Mouse (Mus musculus): ENCODE results near the gene Hsbp1. TPM values are rescaled to one million over a fixed set of nuclear protein-coding genes. Genes with fewer than 3 reads are reported as not detected.
"Not testable (repeated sequence)": the region's sequence is repeated elsewhere in the genome, so short reads cannot be mapped to it uniquely, and the experiment has no call there.

Hsbp1 gene
- 451 and 498 TPM in 2 replicates for polyA plus RNA-seq (2012; rRNA removed)

- Histone ChIP-seq H3K27ac (ENCODE audit: insufficient read depth, low read length) (no peak within 1 kb of the TSS), H3K4me3 (ENCODE audit: insufficient read depth, low read length) (peak within 1 kb of the TSS; percentile 42), H3K4me1 (ENCODE audit: control insufficient read depth, insufficient read depth, low read length) (no peaks in the 10 kb centered on the region)
- TF ChIP-seq CTCF (IDR thresholded peaks at IDR 0.05; ENCODE audit: extremely low read depth, insufficient read depth, low read length), result no peak
- peak; percentile 74 for TF ChIP-seq POLR2A (IDR thresholded peaks at IDR 0.05; ENCODE audit: extremely low read depth, insufficient read depth, low read length)
These were observed at the start of gene Hsbp1 for GRCm38 (mm10) chr8:119344190-119344856. Gene Hsbp1, plus strand, starts transcription at chr8:119344488.

- TF ChIP-seq POLR2A (IDR thresholded peaks at IDR 0.05; ENCODE audit: extremely low read depth, insufficient read depth, low read length) (no peak), CTCF (IDR thresholded peaks at IDR 0.05; ENCODE audit: extremely low read depth, insufficient read depth, low read length) (no peak)
- Histone ChIP-seq H3K27ac (ENCODE audit: insufficient read depth, low read length) (no peak overlapping the region), H3K4me3 (ENCODE audit: insufficient read depth, low read length) (no peak overlapping the region), H3K4me1 (ENCODE audit: control insufficient read depth, insufficient read depth, low read length) (no peaks in the 10 kb centered on the region)
These were observed 48.8 kb upstream of the Hsbp1 start for GRCm38 (mm10) chr8:119295477-119295876.

DNA sequence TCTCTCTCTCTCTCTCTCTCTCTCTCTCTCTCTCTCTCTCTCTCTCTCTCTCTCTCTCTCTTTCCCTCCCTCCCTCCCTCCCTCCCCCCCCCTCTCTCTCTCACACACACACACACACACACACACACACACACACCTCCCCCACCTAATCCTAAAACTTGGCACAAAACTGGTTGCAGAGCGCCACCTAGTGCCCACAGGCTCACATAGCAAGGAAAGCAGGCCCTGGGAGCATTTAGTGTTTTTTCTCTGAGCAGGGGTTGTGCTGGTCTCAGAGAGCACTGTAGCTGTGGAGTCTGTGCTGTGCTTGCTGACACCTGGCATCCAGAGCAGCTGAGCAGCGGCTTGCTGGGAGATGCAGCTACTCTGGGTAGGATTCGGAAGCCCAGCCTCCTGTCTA lies 46.5 kb upstream of the Hsbp1 start:
- H3K4me3 ChIP-seq (ENCODE audit: insufficient read depth, low read length); H3K4me1 ChIP-seq (ENCODE audit: control insufficient read depth, insufficient read depth, low read length); H3K27ac ChIP-seq (ENCODE audit: insufficient read depth, low read length): not testable (repeated sequence)
- peak; percentile 83 for TF ChIP-seq CTCF (IDR thresholded peaks at IDR 0.05; ENCODE audit: extremely low read depth, insufficient read depth, low read length)

GRCm38 (mm10) chr8:119300335-119300734 lies 44.0 kb upstream of the Hsbp1 start:
- TF ChIP-seq POLR2A (IDR thresholded peaks at IDR 0.05; ENCODE audit: extremely low read depth, insufficient read depth, low read length), result no peak
- TF ChIP-seq CTCF (IDR thresholded peaks at IDR 0.05; ENCODE audit: extremely low read depth, insufficient read depth, low read length), result 0 out of 2 replicates have a peak, but pooled peaks have one; percentile 0
- Histone ChIP-seq H3K4me3 (ENCODE audit: insufficient read depth, low read length) (no peak overlapping the region), H3K27ac (ENCODE audit: insufficient read depth, low read length) (no peak overlapping the region), H3K4me1 (ENCODE audit: control insufficient read depth, insufficient read depth, low read length) (no peaks in the 10 kb centered on the region)

GRCm38 (mm10) chr8:119304196-119304595 lies 40.1 kb upstream of the Hsbp1 start:
- H3K4me1 ChIP-seq (ENCODE audit: control insufficient read depth, insufficient read depth, low read length), result no peaks in the 10 kb centered on the region
- no peak for TF ChIP-seq POLR2A (IDR thresholded peaks at IDR 0.05; ENCODE audit: extremely low read depth, insufficient read depth, low read length)
- no peak for TF ChIP-seq CTCF (IDR thresholded peaks at IDR 0.05; ENCODE audit: extremely low read depth, insufficient read depth, low read length)
- H3K27ac ChIP-seq (ENCODE audit: insufficient read depth, low read length), result no peak overlapping the region
- H3K4me3 ChIP-seq (ENCODE audit: insufficient read depth, low read length), result no peak overlapping the region

DNA sequence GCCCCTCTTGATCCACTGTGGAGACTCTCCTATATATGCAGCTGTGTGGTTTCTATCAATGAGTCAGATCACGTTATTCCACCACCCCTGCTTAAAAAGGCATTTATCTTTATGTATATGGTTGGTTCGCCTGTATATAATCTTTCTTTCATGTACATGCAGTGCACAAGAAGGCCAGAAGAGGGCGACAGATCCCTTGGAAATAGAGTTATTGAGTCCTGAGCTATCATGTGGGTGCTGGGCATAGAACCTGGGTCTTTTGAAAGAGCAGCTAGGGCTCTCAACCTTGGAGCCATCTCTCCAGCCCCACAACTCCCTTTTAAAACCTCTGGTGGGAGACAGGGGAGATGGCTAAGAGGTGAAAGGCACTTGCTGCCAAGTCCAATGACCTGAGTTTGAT lies 32.9 kb upstream of the Hsbp1 start:
- Histone ChIP-seq H3K4me3 (ENCODE audit: insufficient read depth, low read length) (no peak overlapping the region), H3K4me1 (ENCODE audit: control insufficient read depth, insufficient read depth, low read length) (peaks cover 2% of the 10 kb centered on the region; the same call in 1 of the 2 replicates), H3K27ac (ENCODE audit: insufficient read depth, low read length) (no peak overlapping the region)
- no peak for TF ChIP-seq POLR2A (IDR thresholded peaks at IDR 0.05; ENCODE audit: extremely low read depth, insufficient read depth, low read length)
- peak; percentile 25; the same call in 1 of the 2 replicates for TF ChIP-seq CTCF (IDR thresholded peaks at IDR 0.05; ENCODE audit: extremely low read depth, insufficient read depth, low read length)

DNA sequence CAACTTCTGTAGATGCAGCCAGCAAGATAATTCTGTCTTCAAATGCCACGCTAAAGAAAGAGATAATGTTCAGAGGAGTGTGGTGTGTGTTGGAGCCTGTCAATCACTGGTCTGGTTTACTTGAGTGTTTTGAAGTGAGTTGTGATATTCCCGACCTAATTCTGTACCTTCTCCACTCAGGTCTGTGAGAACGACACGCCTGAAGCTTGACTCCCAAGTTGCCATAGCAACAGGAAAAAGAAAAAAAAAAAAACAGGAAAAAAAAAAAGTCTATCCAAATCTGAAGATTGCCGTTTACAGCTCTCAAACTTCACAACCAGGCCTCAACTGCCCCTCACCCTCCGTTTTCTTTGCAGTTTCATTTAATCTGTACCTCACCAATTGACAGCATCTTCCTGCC lies 21.1 kb upstream of the Hsbp1 start:
- no peak for TF ChIP-seq POLR2A (IDR thresholded peaks at IDR 0.05; ENCODE audit: extremely low read depth, insufficient read depth, low read length)
- TF ChIP-seq CTCF (IDR thresholded peaks at IDR 0.05; ENCODE audit: extremely low read depth, insufficient read depth, low read length), result no peak

DNA sequence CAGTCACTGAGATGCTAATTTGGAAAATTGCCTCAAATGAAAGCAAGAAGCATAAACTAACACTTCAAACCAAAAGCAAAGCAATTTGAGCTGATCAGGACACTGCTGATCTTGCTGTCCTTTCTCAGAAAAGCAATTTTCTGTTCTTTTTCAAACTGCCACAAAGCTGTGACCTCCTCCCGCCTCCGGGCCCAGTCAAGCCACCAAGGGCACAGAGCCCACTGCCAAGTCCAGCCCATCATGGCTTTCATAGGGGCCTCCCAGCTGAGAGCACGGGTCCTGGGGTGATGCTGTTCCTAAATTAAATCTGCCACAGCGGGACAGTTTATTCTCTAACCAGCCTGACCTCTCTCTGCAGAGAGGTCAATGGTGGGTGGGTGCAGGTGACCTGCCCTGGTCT lies 4.7 kb upstream of the Hsbp1 start:
- Histone ChIP-seq H3K4me3 (ENCODE audit: insufficient read depth, low read length) (no peak overlapping the region), H3K4me1 (ENCODE audit: control insufficient read depth, insufficient read depth, low read length) (no peaks in the 10 kb centered on the region), H3K27ac (ENCODE audit: insufficient read depth, low read length) (no peak overlapping the region)
- TF ChIP-seq POLR2A (IDR thresholded peaks at IDR 0.05; ENCODE audit: extremely low read depth, insufficient read depth, low read length), result no peak

More for the DNA sequence above, 21.1 kb upstream of the Hsbp1 start:
- no peaks in the 10 kb centered on the region; the same call in 1 of the 2 replicates for H3K4me1 ChIP-seq (ENCODE audit: control insufficient read depth, insufficient read depth, low read length)
- H3K27ac ChIP-seq (ENCODE audit: insufficient read depth, low read length), result no peak overlapping the region
- no peak overlapping the region for H3K4me3 ChIP-seq (ENCODE audit: insufficient read depth, low read length)

DNA sequence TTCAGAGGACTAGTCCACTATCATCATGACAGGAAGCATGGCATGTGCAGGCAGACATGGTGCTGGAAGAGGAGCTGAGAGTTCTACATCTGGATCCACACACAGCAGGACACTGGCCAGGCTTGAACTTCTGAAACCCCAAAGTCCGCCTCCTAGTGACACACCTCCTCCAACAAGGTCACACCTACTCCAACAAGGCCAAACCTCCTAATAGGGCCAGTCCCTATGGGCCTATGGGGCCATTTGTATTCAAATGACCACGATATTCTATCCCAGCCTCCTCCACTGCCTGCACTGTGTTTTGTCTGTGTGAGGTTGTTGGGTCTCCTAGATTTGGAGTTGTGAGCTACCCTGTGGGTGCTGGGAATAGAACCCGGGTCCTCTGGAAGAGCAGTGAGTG lies 682 bp upstream of the Hsbp1 start:
- H3K4me1 ChIP-seq (ENCODE audit: control insufficient read depth, insufficient read depth, low read length), result no peaks in the 10 kb centered on the region
- no peak for TF ChIP-seq POLR2A (IDR thresholded peaks at IDR 0.05; ENCODE audit: extremely low read depth, insufficient read depth, low read length)
- TF ChIP-seq CTCF (IDR thresholded peaks at IDR 0.05; ENCODE audit: extremely low read depth, insufficient read depth, low read length), result no peak
- H3K4me3 ChIP-seq (ENCODE audit: insufficient read depth, low read length), result 0 out of 2 replicates have a peak overlapping the region, but pooled peaks have one; percentile 42
- no peak overlapping the region for H3K27ac ChIP-seq (ENCODE audit: insufficient read depth, low read length)

- Histone ChIP-seq H3K4me3 (ENCODE audit: insufficient read depth, low read length) (peak overlapping the region; percentile 42), H3K27ac (ENCODE audit: insufficient read depth, low read length) (no peak overlapping the region), H3K4me1 (ENCODE audit: control insufficient read depth, insufficient read depth, low read length) (no peaks in the 10 kb centered on the region)
- TF ChIP-seq POLR2A (IDR thresholded peaks at IDR 0.05; ENCODE audit: extremely low read depth, insufficient read depth, low read length) (no peak), CTCF (IDR thresholded peaks at IDR 0.05; ENCODE audit: extremely low read depth, insufficient read depth, low read length) (no peak)
These were observed 868 bp downstream of the Hsbp1 start for GRCm38 (mm10) chr8:119345029-119345682.

All from cortical plate, adult 2 months (tissue).